Comparison of ENCODE assay signal across 8 mouse cellular contexts in the genomic region with DNA sequence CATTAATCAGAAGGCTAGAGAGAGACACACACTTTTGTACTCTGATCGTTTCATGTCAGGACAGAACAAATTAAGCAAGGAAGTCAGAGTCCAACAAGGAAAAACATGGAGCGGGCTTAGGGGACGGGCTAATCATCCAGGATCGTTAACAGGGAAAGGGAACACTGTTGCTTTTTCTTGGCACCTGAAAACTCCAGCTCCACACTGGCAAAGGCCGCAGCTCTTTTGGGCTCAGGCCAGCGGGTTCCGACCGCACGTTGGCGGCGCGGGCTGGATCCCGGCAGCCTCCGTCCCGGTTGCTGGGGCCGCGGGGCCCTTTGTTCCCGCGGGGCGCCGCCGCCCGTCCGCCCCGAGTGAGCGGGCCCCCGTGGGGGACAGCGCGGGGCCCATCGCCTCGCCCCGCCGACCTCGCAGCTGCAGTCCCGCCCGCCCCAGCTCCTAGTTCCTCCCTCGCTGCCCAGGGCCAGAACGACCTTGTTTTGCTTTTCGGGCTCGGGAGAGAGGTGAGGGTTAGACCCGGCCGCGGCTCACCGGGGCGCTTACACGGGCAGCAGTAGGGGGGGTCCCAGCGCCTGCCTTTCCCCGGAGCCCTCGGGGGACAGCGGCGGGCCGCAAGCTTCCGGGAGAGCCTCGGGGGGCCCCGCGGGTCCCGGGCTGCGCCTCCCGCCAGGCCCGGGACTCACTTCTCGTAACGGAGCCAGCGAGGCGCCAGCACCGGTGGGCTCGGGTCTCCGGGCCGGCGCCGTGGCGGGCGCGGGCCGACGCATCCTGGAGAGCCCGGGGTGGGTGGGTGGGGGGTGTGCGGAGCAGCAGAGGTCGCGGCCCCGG. TPM values are rescaled to one million over a fixed set of nuclear protein-coding genes. Genes with fewer than 3 reads are reported as not detected.
A peak's percentile ranks its signal among the peaks of the same experiment; 100 is the strongest.
DNase-seq lines count a peak whose midpoint lies in the region; ATAC-seq and TF ChIP-seq lines count a peak whose summit lies in the region.

Gene N4bp2 (plus strand): TSS at position 434 of the 828 bp plus-strand sequence.

- WGBS in hindbrain, embryonic 15.5 days, result 1% methylated on average over 71 of the region's 80 CpGs

- CTCF ChIA-PET in Patski (lab: Charles Lee), result interaction anchor here (0.8 kb wide), 1 partner anchor 175 kb away, joined by 3 read pairs; no protein-coding TSS in a partner anchor

- DNase-seq in Patski (ENCODE audit: low read depth, low spot score), result peak; percentile 47
- DNase-seq in cerebellum, postnatal 36 days, result peak; percentile 77 to 81
- peak; percentile 63 to 68 for DNase-seq in frontal cortex, postnatal 36 days (ENCODE audit: low spot score in 2 of 2)
- DNase-seq in left cerebral cortex, adult 11 months (ENCODE audit: low spot score), result peak; percentile 35
- DNase-seq in lung, postnatal 4 days, result peak; percentile 76 to 78
- peak; percentile 30 for DNase-seq in retina, postnatal 7 days (ENCODE audit: low read depth, low spot score)
- DNase-seq in urinary bladder, postnatal 10 days (ENCODE audit: low spot score), result peak; percentile 26

- peak within 1 kb of the TSS; percentile 81 for H3K4me2 ChIP-seq in hindbrain, embryonic 15.5 days

- peak; percentile 26 for ATAC-seq in Patski
- ATAC-seq in hindbrain, embryonic 15.5 days (ENCODE audit: low FRiP score, low read depth), result peak; percentile 48

- in situ Hi-C loops in Patski (cut with MboI; ENCODE audit: low pct_unique_long_range_greater_than_20kb), result no loop called here

- H3K4me3 ChIP-seq in hindbrain, embryonic 15.5 days, result peak within 1 kb of the TSS; percentile 65

- POLR2A ChIA-PET in Patski (lab: Charles Lee), result interaction anchor here (0.8 to 0.9 kb wide), 2 partner anchors 40 to 52 kb away, joined by 3 read pairs; no protein-coding TSS in a partner anchor

- no peak for TF ChIP-seq CTCF in Patski (IDR thresholded peaks at IDR 0.05)

- peak within 1 kb of the TSS; percentile 99 for H3K27ac ChIP-seq in hindbrain, embryonic 15.5 days (replicated peaks)

- peak within 1 kb of the TSS; percentile 81 for H3K9ac ChIP-seq in hindbrain, embryonic 15.5 days

- H3K4me1 ChIP-seq in hindbrain, embryonic 15.5 days (replicated peaks), result peaks cover 11% of the 10 kb centered on the region

- H3K27me3 ChIP-seq in Patski, result no peaks in the 10 kb centered on the region
- no peaks in the 10 kb centered on the region for H3K27me3 ChIP-seq in hindbrain, embryonic 15.5 days

- H3K36me3 ChIP-seq in hindbrain, embryonic 15.5 days, result no peaks in the 10 kb centered on the region

- H3K9me3 ChIP-seq in hindbrain, embryonic 15.5 days, result no peaks in the 10 kb centered on the region

RNA-seq across cellular contexts. Expression of gene N4bp2, which starts in this region (rescaled TPM):
- polyA plus RNA-seq in Patski (2021), result 9.8 TPM
- polyA plus RNA-seq in hindbrain, embryonic 15.5 days (2015; fragmentation: Nextera tagmentation; extraction: Ambion mirVana), result 14.3 and 15.7 TPM in 2 replicates

Comparison
In these comparisons a context has a peak if more than half of its experiments do, and no peak if none do; other contexts are left out.
1. Peak in every context shown above with its lines: DNase-seq, ATAC-seq, H3K4me3 ChIP-seq and H3K27ac ChIP-seq.
2. DNase-seq: peak in every context shown above with its lines; median percentile 79 in cerebellum, postnatal 36 days; 77 in lung, postnatal 4 days; 66 in frontal cortex, postnatal 36 days; 47 in Patski; 35 in left cerebral cortex, adult 11 months; 30 in retina, postnatal 7 days; 26 in urinary bladder, postnatal 10 days.